Mouse (Mus musculus) retina, adult 2 months (tissue): Measurements from ENCODE around the gene Gdap1l1.
"Not testable (repeated sequence)": the region's sequence is repeated elsewhere in the genome, so short reads cannot be mapped to it uniquely, and the experiment has no call there.

Experiments
- DNase-seq: peaks from one replicate; pipeline ENCODE4 v3.0.0-alpha.2; 2012; ENCODE audit warnings: low read depth, low spot score

Gene Gdap1l1

DNA sequence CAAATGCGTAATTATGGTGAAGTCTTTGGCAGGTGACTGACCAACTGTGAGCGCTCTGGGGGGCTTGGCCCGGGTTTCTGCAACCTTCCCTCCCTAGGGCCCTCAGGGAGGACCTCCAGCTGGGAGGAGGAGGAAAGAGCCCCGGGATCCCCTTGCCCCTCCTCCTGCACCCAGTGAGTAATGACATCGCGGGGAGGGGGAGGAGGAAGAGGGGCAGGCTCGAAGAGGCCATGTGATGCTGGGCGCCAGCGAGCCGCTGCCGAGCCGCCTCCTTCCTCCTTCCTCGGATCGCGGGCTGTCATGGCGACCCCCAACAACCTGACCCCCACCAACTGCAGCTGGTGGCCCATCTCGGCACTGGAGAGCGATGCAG, at the start of gene Gdap1l1:
Gene Gdap1l1, plus strand, starts transcription at position 231 of the 373 bp plus-strand sequence.
- peak; percentile 52 for DNase-seq

DNA sequence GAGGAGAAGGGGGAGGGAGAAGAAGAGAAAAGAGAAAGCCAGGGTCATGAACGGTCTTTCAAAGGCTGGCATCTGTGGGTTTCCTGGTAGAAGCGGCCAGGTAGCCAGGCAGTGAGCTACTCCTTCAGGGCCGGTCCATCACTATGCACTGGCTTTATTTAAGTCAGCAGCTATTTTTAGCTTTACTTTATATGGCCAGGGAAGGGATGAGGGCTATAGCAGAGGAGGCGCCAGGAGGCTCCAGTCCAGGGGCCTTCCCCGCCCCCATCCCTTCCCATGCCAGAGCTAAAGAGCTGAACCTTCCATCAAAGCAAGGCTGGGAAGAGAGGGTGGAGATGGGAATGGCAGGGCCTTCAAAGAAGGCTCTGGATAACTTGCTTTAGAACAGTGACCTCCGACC, 45.8 kb upstream of the Gdap1l1 start:
- DNase-seq = no peak

DNA sequence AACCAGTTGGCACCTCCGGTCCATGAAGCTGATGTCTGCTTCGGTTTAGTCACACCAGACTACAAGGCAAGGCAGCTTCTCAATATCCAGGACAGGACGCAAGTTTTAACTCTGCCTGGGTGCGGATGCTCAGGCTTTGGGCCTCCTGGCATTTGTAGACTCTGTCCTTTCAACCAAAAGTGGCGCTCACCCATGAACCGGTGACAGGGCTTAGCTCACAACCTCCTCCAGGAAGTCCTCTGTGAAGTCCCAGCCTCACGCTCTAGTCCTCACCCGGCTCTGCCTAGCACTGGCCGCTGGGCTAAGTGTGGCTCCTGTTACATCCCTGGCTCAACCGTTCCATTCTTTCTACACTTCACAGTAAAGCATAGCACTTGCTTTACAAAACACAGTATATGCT, 45.0 kb upstream of the Gdap1l1 start:
- DNase-seq = no peak

DNA sequence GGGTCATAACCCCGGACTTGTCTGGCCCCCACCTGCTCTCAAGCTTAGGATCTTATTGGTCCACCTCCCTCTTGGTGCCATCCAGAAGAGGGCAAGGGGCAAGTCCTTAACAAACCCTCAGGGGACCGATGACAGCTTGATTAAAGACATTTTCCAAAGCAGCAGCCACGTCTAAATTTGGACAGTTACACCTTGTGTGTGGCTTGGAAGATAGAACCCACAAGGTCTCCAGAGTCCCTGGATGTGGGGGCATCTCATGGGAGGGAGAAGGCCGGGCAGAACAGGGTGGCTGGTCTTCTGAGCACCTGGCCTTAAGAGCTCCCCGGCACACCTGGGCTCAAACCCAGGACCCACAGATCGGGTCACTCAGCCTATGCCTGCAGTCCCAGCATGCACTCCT, 44.3 kb upstream of the Gdap1l1 start:
- no peak for DNase-seq

DNA sequence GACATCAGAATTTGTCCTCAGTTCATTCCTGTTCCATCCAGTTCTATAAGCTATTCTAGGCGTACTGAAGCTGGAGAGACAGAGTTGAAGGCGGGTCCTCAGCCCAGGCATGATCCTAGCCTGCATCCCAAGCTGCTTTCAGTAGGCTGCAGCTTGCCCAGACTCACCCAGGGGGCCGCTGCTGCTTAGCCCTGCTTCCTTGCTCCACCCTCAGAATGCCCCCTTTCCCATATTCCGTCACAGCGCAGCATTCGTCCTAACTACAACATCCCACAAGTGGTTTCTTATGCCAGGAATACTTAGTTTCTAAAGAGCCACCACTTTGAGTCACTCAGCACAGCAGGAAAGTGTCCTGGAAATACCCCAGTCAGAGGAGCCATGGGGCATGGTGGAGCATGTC, 43.3 kb upstream of the Gdap1l1 start:
- no peak for DNase-seq

DNA sequence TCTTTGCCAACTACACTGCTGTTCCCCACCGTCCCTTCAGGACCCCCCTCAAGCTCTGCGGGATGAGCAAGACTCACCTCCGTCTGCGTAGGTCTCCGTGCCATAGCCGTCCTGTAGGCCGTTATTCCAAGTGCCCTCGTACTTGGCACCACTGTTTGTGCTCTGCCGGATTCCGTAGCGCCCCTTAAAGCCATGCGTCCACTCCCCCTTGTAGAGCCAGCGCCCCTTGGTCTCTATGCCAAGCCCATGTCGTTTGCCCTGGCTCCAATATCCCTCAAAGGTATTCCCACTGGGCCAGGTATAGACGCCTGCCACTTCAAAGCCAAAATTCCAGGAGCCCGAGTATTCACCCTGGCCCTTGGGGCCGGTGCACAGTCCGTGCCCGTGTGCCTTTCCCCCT, 41.2 kb upstream of the Gdap1l1 start:
- DNase-seq = no peak

DNA sequence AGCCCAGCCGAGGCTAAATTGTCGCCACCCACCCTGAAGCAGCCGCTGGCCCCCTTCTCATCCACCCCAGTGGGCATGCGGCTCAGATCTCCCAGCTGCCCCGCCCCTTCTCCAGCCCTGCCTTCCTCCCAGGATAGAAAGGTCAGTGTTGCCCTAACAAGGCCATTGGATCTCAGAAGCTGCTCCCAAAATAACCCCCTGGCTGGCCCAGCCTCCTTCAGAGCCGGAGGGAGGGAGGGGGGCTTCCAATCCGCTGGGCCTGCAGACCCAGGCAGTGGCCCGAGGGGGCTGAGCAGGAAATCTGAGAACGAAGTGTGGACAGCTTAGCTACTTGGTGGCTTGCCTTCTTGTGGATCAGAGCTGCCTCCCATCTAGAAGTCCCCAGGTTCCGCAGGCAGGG, 40.4 kb upstream of the Gdap1l1 start, which contains the start of gene Jph2:
Gene Jph2, minus strand, starts transcription at position 89 of the 400 bp plus-strand sequence.
- no peak for DNase-seq

DNA sequence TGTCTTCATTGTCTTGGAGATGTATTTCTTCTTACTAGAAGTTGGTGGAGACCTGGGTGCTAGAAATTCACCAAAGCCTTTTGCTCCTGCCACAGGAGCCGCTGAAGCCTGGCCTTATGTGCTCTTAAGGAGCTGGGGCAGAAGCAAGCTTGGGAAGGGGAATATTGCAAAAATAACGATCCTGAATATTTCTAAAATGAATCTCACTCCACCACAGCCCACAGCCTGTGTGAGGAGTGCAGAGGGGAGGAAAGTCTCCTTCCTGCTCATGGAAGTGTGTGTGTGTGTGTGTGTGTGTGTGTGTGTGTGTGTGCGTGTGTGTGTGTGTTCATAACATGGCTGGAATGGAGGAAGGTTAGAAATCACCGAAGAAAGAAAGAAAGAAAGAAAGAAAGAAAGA, 39.5 kb upstream of the Gdap1l1 start:
- DNase-seq = no peak

DNA sequence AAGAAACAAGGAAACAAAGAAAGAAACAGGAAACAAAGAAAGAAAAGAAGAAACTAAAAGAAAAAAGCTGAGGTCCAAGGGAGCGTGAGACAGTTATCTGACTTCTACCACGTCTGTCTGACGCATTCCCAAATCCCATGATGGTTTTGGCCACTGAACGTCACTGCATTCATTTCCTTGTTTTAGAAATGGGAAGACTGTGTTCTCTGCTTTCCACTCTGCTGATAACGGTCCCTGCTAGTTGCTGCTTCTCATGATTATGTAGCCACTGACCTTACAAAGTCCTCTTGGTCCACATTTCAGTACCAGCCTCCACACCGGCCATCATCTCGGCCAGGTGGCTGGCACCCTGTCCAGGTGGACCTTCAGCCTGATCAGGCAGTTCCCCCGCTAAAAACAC, 39.1 kb upstream of the Gdap1l1 start:
- DNase-seq = no peak

DNA sequence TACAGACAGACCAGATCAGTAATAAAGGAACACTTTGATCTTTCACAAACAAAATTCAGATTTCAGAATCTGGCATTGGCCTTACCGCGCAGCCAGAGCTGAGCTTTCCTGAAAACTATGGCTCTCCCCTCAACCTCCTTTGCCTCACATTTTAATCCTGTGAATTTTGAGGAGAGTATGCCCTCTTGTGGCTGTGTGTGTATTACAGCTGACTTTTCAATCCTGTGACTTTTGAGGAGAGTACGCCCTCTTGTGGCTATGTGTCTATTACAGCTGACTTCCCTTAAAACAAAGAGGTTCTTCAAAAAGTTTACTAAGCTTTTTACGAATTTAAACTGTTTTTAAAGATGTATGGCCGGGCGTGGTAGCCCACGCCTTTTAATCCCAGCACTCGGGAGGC, 37.1 kb upstream of the Gdap1l1 start:
- DNase-seq = peak; percentile 74

DNA sequence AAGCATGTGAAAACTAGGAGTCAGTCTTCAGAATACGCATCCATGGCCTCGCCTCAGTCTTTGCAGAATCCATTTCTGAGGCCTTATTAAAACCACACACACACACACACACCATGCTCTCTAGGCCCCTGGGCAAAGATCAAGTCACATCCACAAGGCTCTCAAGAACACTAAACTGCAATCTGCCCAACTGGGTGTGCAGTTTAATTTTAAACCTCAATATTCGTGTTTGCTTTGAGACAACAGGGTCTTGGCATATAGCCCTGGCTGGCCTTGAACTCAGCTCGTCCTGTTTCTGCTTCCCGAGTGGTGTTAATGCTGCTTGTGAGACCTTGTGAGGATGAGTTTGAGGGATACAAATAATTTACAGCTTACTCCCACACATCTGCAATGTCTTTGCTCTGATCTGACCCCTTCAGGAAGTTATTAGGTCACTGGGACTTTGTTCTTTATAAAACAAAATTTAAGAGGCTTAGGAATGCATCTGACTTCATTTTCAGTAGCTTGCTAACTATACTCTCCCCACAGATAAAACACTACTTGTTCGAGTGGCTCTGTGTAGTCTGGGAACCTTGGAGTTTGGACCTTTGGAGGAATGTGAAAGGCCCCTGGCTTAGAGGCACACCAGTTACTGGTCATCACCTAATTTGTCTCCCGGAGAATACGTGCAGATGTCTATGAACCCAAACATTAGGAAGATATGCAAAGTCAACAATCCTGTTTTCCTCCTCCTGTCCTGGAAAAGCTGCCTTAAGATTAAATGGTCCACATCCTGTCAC, 34.0 kb upstream of the Gdap1l1 start:
- no peak for DNase-seq

DNA sequence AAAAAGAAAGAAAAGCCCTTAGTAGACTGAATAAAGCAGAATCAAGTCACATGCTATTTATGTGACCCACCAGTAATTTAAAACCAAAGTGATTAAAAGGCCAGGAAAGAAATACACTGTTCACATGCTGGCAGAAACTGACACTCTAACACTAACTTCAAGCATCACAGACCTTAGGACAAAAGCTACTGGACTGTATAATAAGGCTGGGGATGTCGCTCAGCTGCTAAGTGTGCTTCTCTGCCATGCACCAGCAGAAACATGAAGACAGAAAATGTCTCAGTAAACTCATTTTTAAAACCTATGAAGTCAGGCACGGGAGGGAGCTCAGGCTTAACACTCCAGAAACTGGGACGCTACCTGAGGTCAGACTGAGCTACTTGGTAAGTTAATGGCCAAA, 28.1 kb upstream of the Gdap1l1 start:
- DNase-seq = no peak

DNA sequence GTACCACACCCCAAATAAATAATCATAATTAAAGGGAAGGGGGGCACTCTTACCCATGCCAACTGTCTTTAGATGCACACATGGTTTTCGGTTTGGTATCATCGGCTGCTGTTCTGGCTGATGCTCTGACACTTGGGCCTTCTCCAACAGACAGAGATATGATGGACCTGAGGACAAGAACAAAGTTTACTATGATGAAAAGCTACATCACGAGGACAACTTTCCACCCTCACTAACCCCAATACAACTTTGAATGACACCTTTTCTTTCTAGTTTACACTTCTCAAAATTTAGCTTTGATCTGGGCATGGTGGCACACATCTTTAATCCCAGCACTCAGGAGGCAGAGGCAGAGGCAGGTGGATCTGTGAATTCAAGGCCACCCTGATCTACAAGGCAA, 26.9 kb upstream of the Gdap1l1 start:
- not testable (repeated sequence) for DNase-seq

DNA sequence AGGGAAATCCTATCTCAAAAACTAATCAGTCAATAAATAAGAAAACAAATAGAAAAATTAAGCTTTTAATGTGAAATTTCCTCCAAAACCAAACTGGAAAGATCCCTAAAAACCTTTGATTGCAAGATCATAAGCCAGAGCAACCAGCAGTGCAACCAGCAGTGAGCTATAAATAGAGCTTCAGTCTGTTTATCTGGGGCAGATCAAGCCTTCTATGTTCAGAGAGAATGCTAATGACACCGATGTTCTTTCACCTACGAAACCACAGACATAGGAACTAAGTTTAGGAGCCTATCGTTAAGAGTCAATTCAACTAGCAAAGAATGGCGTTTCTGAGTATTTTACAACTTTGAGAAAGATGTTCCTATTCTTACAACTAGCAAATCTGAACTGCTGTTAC, 26.4 kb upstream of the Gdap1l1 start:
- DNase-seq = no peak

DNA sequence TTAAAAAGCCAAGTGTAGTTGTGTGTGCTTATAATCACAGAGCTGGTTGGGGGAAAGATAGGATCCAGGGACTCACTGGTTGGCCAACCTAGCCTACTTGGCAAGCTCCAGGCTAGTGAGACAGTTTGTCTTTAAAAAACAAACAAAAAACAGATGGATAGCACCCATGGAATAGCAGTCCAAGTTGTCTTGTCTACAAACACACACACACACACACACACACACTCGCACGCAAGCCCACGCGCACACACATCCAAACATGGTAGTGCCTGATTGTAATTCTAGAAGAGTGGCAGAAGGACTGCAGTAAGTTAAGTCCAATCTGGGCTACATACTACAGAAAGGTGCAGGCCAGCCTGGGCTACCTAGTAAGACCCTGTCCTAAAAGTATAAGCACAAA, 25.9 kb upstream of the Gdap1l1 start:
- DNase-seq = no peak

DNA sequence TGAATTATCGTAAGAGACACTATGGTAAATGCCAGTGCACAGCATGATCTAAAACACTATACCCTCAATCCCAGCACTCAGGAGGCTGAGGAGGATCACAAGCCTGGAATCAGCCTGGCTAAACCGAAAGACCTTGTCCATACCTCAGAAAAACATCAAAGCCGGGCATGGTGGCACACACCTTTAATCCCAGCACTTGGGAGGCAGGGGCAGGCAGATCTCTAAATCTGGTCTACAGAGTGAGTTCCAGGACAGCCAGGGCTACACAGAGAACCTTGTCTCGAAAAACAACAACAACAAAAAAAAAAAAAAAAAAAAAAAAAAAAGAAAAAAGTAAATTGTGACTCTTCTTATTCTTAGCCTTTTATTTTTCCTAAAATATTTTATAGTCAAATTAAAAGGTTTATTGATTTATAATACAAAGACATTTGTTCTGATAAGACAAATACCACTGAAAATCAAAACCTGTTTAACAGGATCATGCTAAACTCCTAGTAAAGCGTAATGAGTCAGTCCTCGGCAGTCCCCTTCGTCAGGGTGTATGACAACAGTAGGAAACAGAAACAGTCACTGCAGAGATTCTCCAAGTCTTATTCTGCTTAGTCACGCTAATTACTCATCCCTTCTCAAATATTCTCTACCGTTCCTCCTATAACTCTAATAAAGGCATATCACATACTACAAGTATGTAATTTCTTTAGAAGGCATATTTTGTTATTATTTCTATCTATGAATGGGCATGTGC, 25.3 kb upstream of the Gdap1l1 start:
- DNase-seq = no peak

DNA sequence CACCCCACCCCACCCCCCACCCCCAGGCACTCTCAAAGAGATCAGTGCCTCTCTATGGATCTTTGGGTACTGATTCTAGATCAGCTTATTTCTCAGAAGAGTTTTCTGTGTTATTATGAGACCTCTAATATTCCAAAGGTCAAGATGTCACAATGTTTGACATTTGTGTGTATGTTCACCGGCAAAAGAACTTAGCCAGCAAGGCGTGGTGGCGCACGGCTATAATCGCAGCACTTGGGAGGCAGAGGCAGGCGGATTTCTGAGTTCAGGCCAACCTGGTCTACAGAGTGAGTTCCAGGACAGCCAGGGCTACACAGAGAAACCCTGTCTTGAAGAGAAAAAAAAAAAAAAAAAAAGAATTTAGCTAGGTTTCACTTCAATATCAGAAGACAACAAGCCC, 21.2 kb upstream of the Gdap1l1 start:
- no peak for DNase-seq

DNA sequence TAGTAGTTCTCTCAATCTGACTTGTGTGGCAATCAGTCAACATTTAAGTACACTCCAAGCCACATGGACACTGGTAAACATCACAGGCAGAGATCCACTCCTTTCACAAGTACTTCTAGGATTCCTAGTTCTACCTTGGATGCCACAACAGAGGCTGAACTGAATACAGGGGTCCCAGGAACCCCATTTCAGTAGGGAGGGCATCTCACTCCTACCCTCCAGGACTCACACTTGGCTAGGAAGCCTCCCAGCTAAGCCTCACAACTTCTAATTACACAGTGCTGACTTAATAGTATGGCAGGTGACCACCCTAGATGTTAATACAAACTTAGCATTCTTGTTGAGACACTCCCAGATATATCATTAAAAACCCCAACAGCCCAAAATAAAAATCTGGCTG, 20.4 kb upstream of the Gdap1l1 start:
- no peak for DNase-seq

DNA sequence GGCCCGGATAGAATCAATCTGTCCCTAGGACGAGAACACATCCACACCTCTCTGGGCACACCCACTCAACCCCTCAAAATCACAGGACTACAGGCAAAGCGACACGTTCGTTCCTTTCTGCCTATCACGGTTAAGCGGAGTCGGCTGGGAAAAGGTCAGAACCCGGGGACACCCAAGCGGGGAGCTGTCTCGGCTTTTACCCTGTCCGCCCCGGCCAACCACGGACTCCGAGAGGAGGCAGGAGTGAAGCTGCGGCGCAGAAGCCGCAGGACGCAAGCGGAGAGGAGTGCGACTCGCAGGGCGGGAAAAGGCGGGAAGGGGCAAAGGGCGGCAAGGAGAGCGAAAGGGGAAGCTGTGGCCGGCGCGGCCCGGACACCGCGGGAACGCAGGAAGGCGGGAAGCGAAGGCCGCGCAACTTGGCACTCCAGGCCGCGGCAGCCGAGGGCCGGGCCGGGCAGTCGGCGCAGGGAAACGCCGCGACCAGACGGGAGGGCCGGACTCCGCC, 19.4 kb upstream of the Gdap1l1 start:
- no peak for DNase-seq

DNA sequence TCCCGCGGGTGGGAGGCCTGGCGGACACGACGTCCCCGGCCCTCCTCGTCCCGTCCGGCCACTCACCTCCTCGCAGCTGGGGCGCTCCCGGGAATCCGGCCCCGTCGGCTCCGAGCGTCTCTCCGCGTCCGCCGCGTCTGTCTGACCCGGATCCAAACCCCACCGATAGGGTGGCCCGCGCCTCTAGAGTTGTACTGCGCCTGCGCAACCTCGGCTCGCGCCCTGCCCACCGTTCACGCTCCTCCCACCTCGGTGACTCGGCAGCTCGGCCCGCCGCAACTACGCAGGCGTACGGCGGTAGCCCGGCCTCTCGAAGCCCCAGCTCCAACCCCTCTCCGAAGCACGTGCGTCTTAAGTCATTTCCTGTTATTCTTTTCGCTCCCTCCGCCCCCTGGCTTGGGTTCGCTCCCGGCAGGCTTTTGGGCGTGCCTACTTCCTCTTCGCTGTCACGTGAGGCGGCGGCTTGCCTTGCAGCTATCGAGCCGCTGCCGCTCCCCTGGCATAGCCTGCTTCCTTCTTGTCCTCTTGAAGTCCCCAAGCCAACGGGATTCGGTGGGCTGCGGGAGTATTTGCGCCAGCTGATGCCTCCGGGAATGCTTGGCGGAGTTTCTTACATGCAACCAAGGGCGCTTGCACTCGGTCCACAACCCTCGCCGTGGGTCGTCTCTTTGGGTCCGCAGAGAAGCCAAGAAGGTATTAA, 18.8 kb upstream of the Gdap1l1 start:
- DNase-seq = peak; percentile 95

DNA sequence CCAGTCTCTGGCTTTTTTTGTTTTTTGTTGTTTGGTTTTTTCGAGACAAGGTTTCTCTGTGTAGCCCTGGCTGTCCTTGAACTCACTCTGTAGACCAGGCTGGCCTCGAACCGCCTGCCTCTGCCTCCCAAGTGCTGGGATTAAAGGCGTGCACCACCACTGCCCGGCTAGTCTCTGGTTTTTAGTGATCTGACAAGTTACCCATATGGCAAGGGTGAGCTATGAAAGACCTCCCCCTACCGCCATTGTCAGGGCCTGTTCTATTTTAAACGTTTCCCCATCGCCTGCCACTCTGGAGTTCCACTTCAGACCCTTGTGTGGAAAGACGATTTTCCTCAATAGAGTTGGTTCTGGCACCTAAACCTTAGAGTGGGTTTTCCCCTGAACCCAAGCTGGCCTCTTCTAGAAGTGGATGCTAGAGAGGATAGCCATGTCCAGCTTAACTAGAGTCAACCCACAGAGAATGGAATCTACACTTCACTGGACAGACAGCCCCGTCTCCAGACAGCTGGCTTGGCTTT, 17.9 kb upstream of the Gdap1l1 start:
- DNase-seq = no peak
